Mouse (Mus musculus): ENCODE measurements at regions not wholly inside any gene's neighbourhood (a gene's known extent, or its start where the extent isn't known, plus 50 kb on each side); places are given as distances from the start of the nearest gene placed in this dataset.

DNA sequence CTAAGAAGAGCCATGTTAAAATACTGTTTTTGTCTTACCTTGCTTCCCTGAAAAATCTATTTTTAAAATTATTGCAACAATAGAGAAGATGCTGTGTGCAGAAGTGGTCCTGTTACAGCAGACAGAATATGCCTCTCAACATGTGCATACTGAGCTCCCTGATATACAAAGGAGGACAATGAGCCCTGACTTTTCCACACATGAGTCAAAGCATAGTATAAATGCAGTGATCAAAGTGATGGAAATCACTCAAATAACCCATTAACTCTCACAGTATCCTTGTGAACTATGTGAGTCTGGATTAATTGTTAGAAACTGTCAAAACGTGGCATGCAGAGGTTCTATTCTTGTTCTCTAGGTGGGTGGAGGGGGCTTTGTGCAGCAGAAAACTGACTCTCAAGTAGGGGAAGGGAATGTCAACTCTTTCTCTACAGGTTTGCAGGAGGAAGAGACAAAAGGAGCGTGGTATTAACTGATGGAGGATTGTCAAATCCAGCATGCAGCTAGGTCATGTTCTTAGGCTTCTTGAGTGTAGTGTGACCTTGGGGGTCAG lies 337.5 kb upstream of the Rarb start:
- ATAC-seq, result no peak
- 57% methylated on average over 2 of the region's 2 CpGs for WGBS
- no peak overlapping the region for H3K4me3 ChIP-seq (ENCODE audit: low read depth, low read length)
- no peaks in the 10 kb centered on the region for H3K9me3 ChIP-seq (replicated peaks; ENCODE audit: control insufficient read depth, low read length, poor library complexity, severe bottlenecking)
- no peaks in the 10 kb centered on the region for H3K36me3 ChIP-seq (ENCODE audit: control insufficient read depth, insufficient read depth, low read length)
- H3K27me3 ChIP-seq (ENCODE audit: control insufficient read depth, insufficient read depth, low read depth, low read length), result no peaks in the 10 kb centered on the region
- no peak overlapping the region for H3K27ac ChIP-seq (ENCODE audit: low read length)
- H3K4me1 ChIP-seq (ENCODE audit: control insufficient read depth, insufficient read depth, low read length), result no peaks in the 10 kb centered on the region
- H3K4me2 ChIP-seq (ENCODE audit: low read length), result no peak overlapping the region
- H3K9ac ChIP-seq (ENCODE audit: low read depth, low read length), result no peak overlapping the region

DNA sequence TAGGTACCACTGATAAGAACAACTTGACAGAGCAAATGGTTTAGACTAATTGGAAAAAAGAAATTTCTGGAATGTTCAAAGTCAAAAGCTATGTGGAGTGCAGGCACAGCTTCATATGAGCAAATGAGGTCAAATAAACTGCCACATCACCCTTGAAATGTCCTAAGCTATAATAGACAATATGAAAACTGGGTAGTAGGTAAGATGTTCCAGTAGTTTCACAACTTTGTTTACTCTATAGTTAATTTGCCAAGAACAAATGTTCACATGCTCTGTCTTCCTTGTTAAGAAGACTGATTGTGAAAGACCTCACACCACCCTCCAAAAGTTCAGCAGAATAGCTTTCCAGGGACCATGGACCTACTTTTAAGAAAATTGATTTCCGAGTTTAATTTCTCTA lies 301.7 kb upstream of the Rarb start:
- Histone ChIP-seq H3K4me3 (ENCODE audit: low read depth, low read length) (no peak overlapping the region), H3K27me3 (ENCODE audit: control insufficient read depth, insufficient read depth, low read depth, low read length) (no peaks in the 10 kb centered on the region), H3K9ac (ENCODE audit: low read depth, low read length) (no peak overlapping the region), H3K9me3 (replicated peaks; ENCODE audit: control insufficient read depth, low read length, poor library complexity, severe bottlenecking) (no peaks in the 10 kb centered on the region), H3K36me3 (ENCODE audit: control insufficient read depth, insufficient read depth, low read length) (no peaks in the 10 kb centered on the region), H3K4me1 (ENCODE audit: control insufficient read depth, insufficient read depth, low read length) (no peaks in the 10 kb centered on the region), H3K27ac (ENCODE audit: low read length) (no peak overlapping the region), H3K4me2 (ENCODE audit: low read length) (no peak overlapping the region)
- 87% methylated on average over 1 of the region's 1 CpGs for WGBS
- no peak for ATAC-seq

DNA sequence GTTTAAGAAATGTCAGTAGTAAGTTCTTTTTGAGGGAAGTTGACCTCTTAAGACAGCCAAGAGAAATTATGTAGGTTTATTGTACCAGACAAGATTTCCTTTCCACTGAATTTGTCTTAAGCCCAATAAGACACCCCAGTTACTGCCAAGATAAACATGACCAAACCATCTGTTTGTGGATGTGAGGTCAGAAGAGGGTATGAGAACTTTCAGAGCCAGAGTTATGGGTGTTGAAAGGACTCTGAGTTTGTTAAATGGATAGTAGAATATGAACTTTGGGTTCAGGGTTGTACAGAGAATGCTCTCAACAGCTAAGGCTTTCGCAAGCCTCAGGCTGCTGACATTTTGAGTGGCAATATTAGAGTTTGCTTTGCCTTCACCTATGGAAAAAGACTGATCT lies 287.7 kb upstream of the Rarb start:
- no peak overlapping the region for H3K27ac ChIP-seq (ENCODE audit: low read length)
- 94% methylated on average over 1 of the region's 1 CpGs for WGBS
- H3K36me3 ChIP-seq (ENCODE audit: control insufficient read depth, insufficient read depth, low read length), result no peaks in the 10 kb centered on the region
- no peak overlapping the region for H3K9ac ChIP-seq (ENCODE audit: low read depth, low read length)
- no peak overlapping the region for H3K4me2 ChIP-seq (ENCODE audit: low read length)
- no peak for ATAC-seq
- no peak overlapping the region for H3K4me3 ChIP-seq (ENCODE audit: low read depth, low read length)
- no peaks in the 10 kb centered on the region for H3K9me3 ChIP-seq (replicated peaks; ENCODE audit: control insufficient read depth, low read length, poor library complexity, severe bottlenecking)
- no peaks in the 10 kb centered on the region for H3K4me1 ChIP-seq (ENCODE audit: control insufficient read depth, insufficient read depth, low read length)
- no peaks in the 10 kb centered on the region for H3K27me3 ChIP-seq (ENCODE audit: control insufficient read depth, insufficient read depth, low read depth, low read length)

DNA sequence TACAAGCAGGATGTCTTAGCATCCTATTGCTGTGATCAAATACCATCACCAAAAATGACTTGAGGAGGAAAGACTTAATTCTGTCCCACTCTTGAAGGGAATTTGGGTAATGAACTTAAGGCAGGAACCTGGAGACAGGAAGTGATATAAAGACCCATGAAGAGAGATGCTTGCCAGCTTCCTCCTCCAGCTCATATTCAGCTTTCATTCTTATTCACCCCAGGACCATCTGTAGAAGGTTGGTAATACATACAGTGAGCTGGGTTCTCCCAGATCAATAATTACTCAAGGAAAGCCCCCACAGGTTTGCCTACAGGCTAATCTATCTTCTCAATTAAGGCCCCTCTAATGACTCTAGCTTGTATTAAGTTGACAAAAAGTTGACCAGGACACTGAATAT lies 283.5 kb upstream of the Rarb start:
- no peaks in the 10 kb centered on the region for H3K36me3 ChIP-seq (ENCODE audit: control insufficient read depth, insufficient read depth, low read length)
- no peaks in the 10 kb centered on the region for H3K27me3 ChIP-seq (ENCODE audit: control insufficient read depth, insufficient read depth, low read depth, low read length)
- no peak overlapping the region for H3K4me2 ChIP-seq (ENCODE audit: low read length)
- H3K4me1 ChIP-seq (ENCODE audit: control insufficient read depth, insufficient read depth, low read length), result no peaks in the 10 kb centered on the region
- no peak overlapping the region for H3K27ac ChIP-seq (ENCODE audit: low read length)
- no peak overlapping the region for H3K4me3 ChIP-seq (ENCODE audit: low read depth, low read length)
- no peak overlapping the region for H3K9ac ChIP-seq (ENCODE audit: low read depth, low read length)
- ATAC-seq, result no peak
- H3K9me3 ChIP-seq (replicated peaks; ENCODE audit: control insufficient read depth, low read length, poor library complexity, severe bottlenecking), result no peaks in the 10 kb centered on the region

DNA sequence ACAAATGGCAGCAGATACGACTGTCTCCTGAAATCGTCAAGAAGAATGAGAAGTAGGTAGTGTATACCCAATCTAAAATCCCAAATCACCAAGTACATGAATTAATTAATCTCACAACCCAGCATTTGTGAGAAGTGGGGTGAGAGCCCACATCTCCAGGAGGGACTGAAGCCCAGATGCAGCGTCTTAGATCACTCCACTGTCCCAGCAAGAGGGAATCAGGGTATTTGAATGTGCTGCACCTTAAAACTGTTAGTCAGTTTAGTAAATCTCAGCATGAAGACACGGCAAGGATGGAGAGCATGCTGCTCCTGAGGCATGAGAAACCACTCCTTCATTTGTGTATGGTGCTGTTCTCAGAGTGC lies 271.6 kb upstream of the Rarb start:
- Histone ChIP-seq H3K4me1 (ENCODE audit: control insufficient read depth, insufficient read depth, low read length) (0 out of 2 replicates have a peak, but pooled peaks cover 4% of the 10 kb centered on the region), H3K27me3 (ENCODE audit: control insufficient read depth, insufficient read depth, low read depth, low read length) (no peaks in the 10 kb centered on the region), H3K9ac (ENCODE audit: low read depth, low read length) (no peak overlapping the region), H3K36me3 (ENCODE audit: control insufficient read depth, insufficient read depth, low read length) (no peaks in the 10 kb centered on the region), H3K27ac (ENCODE audit: low read length) (no peak overlapping the region), H3K4me2 (ENCODE audit: low read length) (no peak overlapping the region), H3K9me3 (replicated peaks; ENCODE audit: control insufficient read depth, low read length, poor library complexity, severe bottlenecking) (no peaks in the 10 kb centered on the region), H3K4me3 (ENCODE audit: low read depth, low read length) (no peak overlapping the region)
- no peak; the same call in 1 of the 2 replicates for ATAC-seq
- 29% methylated on average over 4 of the region's 4 CpGs for WGBS

DNA sequence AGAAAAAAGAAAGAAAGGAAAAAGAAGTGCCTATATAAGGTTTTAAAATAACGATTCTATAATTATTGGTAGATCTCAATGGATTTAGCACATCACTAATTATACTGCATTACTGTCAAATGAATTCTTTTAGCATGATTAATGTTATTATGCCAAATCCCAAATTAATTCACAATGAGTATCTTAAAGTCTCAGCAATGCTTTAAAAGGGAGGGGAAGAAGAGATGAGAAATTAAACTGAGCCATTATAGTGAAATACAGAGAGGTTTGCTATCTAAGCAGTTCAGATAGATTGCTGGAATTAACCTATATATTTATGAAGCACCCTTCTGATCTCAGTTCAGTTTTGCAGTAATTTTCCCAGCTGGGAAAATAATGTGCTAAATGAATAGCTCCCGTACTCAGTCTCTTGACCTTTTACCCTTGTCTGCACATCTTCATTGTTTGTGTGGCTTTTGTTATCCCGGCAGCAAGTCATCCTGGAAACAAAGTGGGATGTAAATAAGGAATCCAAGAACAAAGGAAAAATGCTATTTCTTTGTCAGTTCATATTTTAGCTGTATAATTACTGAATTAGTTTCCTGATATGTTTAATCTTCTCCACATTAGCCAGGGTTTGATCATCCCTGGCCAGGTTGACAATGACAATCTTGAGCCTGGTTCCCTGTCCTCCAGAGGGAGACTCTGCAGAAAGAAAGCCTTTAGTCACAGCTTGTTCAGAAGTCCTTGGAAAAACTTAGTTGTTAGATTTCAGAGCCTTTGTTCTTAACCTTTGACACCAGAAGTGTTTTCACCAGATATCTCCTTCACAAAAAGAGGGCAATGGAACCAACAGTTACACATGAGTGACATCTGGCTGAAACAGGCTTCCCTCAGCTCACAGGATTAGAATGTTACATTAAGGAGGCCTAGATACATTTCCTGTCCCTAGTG lies 270.9 kb upstream of the Rarb start:
- H3K4me3 ChIP-seq (ENCODE audit: low read depth, low read length), result no peak overlapping the region
- H3K36me3 ChIP-seq (ENCODE audit: control insufficient read depth, insufficient read depth, low read length), result no peaks in the 10 kb centered on the region
- H3K9ac ChIP-seq (ENCODE audit: low read depth, low read length), result no peak overlapping the region
- ATAC-seq, result peak; percentile 62
- no peaks in the 10 kb centered on the region for H3K9me3 ChIP-seq (replicated peaks; ENCODE audit: control insufficient read depth, low read length, poor library complexity, severe bottlenecking)
- no peaks in the 10 kb centered on the region for H3K27me3 ChIP-seq (ENCODE audit: control insufficient read depth, insufficient read depth, low read depth, low read length)
- no peak overlapping the region for H3K27ac ChIP-seq (ENCODE audit: low read length)
- H3K4me1 ChIP-seq (ENCODE audit: control insufficient read depth, insufficient read depth, low read length), result 0 out of 2 replicates have a peak, but pooled peaks cover 4% of the 10 kb centered on the region
- 13% methylated on average over 3 of the region's 3 CpGs for WGBS
- no peak overlapping the region for H3K4me2 ChIP-seq (ENCODE audit: low read length)

DNA sequence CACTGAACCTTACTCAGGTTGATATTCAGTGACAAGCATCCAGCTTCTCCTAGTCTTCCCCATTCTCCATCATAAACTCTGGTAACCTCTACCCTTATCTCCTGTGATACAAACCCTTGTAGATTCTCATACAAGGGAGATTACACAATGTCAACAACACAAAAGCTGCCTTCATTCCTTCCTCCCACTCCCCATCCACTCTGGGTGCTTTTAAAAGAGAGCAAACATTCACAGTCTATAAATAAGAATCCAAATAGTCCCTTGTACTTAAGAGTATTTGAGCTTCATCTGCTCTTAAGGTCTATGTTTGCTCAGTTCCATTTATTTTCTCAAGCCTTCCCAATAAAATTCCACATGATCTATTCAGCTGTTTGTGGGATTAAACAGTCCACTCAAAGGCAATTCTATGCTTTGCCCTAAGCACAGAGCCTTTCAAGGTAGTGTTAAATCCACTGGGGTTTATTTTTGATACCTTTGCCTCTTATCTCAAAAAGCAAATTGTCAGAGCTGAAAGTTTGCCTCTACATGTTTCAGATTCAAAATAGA lies 270.2 kb upstream of the Rarb start:
- no peak overlapping the region for H3K4me3 ChIP-seq (ENCODE audit: low read depth, low read length)
- no peak overlapping the region for H3K4me2 ChIP-seq (ENCODE audit: low read length)
- no peak overlapping the region for H3K9ac ChIP-seq (ENCODE audit: low read depth, low read length)
- no peaks in the 10 kb centered on the region for H3K27me3 ChIP-seq (ENCODE audit: control insufficient read depth, insufficient read depth, low read depth, low read length)
- 0 out of 2 replicates have a peak, but pooled peaks cover 4% of the 10 kb centered on the region for H3K4me1 ChIP-seq (ENCODE audit: control insufficient read depth, insufficient read depth, low read length)
- H3K27ac ChIP-seq (ENCODE audit: low read length), result no peak overlapping the region
- H3K36me3 ChIP-seq (ENCODE audit: control insufficient read depth, insufficient read depth, low read length), result no peaks in the 10 kb centered on the region
- ATAC-seq, result peak; percentile 51
- H3K9me3 ChIP-seq (replicated peaks; ENCODE audit: control insufficient read depth, low read length, poor library complexity, severe bottlenecking), result no peaks in the 10 kb centered on the region

DNA sequence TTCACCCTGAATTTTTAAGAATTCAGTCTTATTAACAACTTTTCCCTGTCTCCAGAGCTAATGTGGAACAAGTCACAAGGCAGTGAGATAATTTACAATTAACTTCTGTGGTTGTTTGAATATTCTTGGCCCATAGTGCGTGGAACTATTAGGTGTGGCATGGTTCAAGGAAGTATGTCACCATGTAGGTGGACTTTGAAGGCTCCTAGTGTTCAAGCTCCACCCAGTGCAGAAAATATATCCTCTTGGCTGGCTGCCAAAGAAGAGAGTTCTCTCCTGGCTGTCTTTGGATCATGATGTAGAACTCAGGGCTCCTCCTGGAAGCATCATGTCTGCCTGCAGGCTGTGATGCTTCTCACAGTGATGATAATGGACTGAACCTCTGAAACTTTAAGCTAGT lies 268.9 kb upstream of the Rarb start:
- no peaks in the 10 kb centered on the region for H3K27me3 ChIP-seq (ENCODE audit: control insufficient read depth, insufficient read depth, low read depth, low read length)
- 95% methylated on average over 1 of the region's 1 CpGs for WGBS
- no peak overlapping the region for H3K4me3 ChIP-seq (ENCODE audit: low read depth, low read length)
- no peak overlapping the region for H3K9ac ChIP-seq (ENCODE audit: low read depth, low read length)
- no peak overlapping the region for H3K27ac ChIP-seq (ENCODE audit: low read length)
- H3K4me2 ChIP-seq (ENCODE audit: low read length), result no peak overlapping the region
- no peaks in the 10 kb centered on the region for H3K36me3 ChIP-seq (ENCODE audit: control insufficient read depth, insufficient read depth, low read length)
- no peaks in the 10 kb centered on the region for H3K9me3 ChIP-seq (replicated peaks; ENCODE audit: control insufficient read depth, low read length, poor library complexity, severe bottlenecking)
- ATAC-seq, result no peak
- H3K4me1 ChIP-seq (ENCODE audit: control insufficient read depth, insufficient read depth, low read length), result 0 out of 2 replicates have a peak, but pooled peaks cover 4% of the 10 kb centered on the region

DNA sequence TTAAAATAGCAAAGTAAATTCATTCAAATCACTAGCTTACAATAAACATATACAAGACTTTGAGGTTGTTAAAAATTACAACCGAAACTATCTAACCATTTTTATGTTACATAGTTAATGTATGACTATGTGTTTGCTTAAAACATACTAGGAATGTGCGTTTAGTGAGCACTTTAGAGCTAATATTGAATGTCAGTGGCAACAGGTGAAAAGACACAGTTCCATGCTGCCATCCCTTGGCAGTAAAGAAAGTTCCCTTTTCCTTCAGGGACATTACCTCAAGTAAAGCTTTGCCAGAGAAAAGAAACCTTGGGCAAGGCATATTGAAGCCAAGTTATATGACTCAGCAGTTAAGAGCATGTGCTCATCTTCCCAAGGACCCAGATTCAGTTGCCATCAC lies 265.0 kb upstream of the Rarb start:
- Histone ChIP-seq H3K36me3 (ENCODE audit: control insufficient read depth, insufficient read depth, low read length) (no peaks in the 10 kb centered on the region), H3K9me3 (replicated peaks; ENCODE audit: control insufficient read depth, low read length, poor library complexity, severe bottlenecking) (no peaks in the 10 kb centered on the region), H3K27me3 (ENCODE audit: control insufficient read depth, insufficient read depth, low read depth, low read length) (no peaks in the 10 kb centered on the region), H3K9ac (ENCODE audit: low read depth, low read length) (no peak overlapping the region), H3K4me3 (ENCODE audit: low read depth, low read length) (no peak overlapping the region), H3K27ac (ENCODE audit: low read length) (no peak overlapping the region), H3K4me2 (ENCODE audit: low read length) (no peak overlapping the region), H3K4me1 (ENCODE audit: control insufficient read depth, insufficient read depth, low read length) (no peaks in the 10 kb centered on the region)
- 82% methylated on average over 2 of the region's 2 CpGs for WGBS
- no peak for ATAC-seq
